Comparison of ENCODE assay signal across 21 mouse cellular contexts in genomic region chr3:122574921-122575320, GRCm38 (mm10).
"Had no signal": no experiment of that assay in that cellular context is flagged by ENCODE, and none has a peak within 500 bp of the region (broad histone marks: within the 10 kb centered on the region; RNA-seq: fewer than 3 reads in every experiment).

No protein-coding gene starts in this region.

- H3K27ac ChIP-seq: kidney, postnatal 0 days; limb, embryonic 10.5 days; limb, embryonic 13.5 days; liver, embryonic 12.5 days; liver, embryonic 15.5 days; lung, embryonic 15.5 days; midbrain, embryonic 15.5 days; neural tube, embryonic 12.5 days; neural tube, embryonic 15.5 days; stomach, embryonic 15.5 days had no signal

- DNase-seq: kidney, adult 18-20 months; kidney, postnatal 25 days; layer of hippocampus, postnatal 36 days; liver; lung, adult 18-20 months; lung, postnatal 10 days; lung, postnatal 36 days; retina, postnatal 1 day; right cerebral cortex, postnatal 25 days; spleen, adult 18-20 months; thymus, postnatal 25 days had no signal

- H3K4me3 ChIP-seq: limb, embryonic 10.5 days; limb, embryonic 13.5 days; liver, embryonic 12.5 days; liver, embryonic 15.5 days; lung, embryonic 15.5 days; midbrain, embryonic 15.5 days; neural tube, embryonic 12.5 days; neural tube, embryonic 15.5 days; stomach, embryonic 15.5 days had no signal
